Mouse (Mus musculus) heart, embryonic 15.5 days (tissue): ENCODE results near the gene Gfra1. TPM values are rescaled to one million over a fixed set of nuclear protein-coding genes. Genes with fewer than 3 reads are reported as not detected.
A peak's percentile ranks its signal among the peaks of the same experiment; 100 is the strongest.

Experiments
- ATAC-seq: fragments of 200-750 bp; cut with Nextera tagmentation; replicated peaks from 2 replicates; pipeline ENCODE4 v1.8.0; 2017; ENCODE audit warnings: low read depth, moderate TSS enrichment; ENCODE audit not compliant: insufficient number of reproducible peaks, insufficient read depth, low FRiP score
- H3K27ac ChIP-seq: fragments of 300-500 bp; sonication (generic); 2 replicates; pipeline ENCODE4 v1.5.1; 2015; ENCODE audit warnings: mild to moderate bottlenecking, inconsistent platforms
- H3K27me3 ChIP-seq: fragments of 300-500 bp; sonication (generic); 2 replicates; pipeline ENCODE4 v1.6.1; 2015; ENCODE audit warnings: inconsistent platforms
- H3K36me3 ChIP-seq: fragments of 300-500 bp; sonication (generic); 2 replicates; pipeline ENCODE4 v1.6.1; 2015; ENCODE audit warnings: mild to moderate bottlenecking, inconsistent platforms
- H3K4me1 ChIP-seq: fragments of 300-500 bp; sonication (generic); replicated peaks from 2 replicates; pipeline ENCODE4 v1.6.1; 2015; ENCODE audit warnings: inconsistent platforms
- H3K4me2 ChIP-seq: fragments of 300-500 bp; sonication (generic); 2 replicates; pipeline ENCODE4 v1.6.1; 2015; ENCODE audit warnings: inconsistent platforms, mild to moderate bottlenecking, moderate library complexity
- H3K4me3 ChIP-seq: fragments of 300-500 bp; sonication (generic); 2 replicates; pipeline ENCODE4 v1.5.1; 2015; ENCODE audit warnings: mild to moderate bottlenecking, inconsistent platforms
- H3K9ac ChIP-seq: fragments of 300-500 bp; sonication (generic); 2 replicates; pipeline ENCODE4 v1.6.1; 2015; ENCODE audit warnings: mild to moderate bottlenecking, inconsistent platforms
- H3K9me3 ChIP-seq: fragments of 300-500 bp; sonication (generic); replicated peaks from 2 replicates; pipeline ENCODE4 v1.6.1; 2016; ENCODE audit warnings: inconsistent platforms
- WGBS: fragments of 180-500 bp; shearing (Covaris S2); methylation state at CpG from one replicate; pipeline ENCODE4 v1.1.7; 2015; ENCODE audit warnings: mixed read lengths; 5-methylcytosine and 5-hydroxymethylcytosine counted together
- polyA plus RNA-seq: library from polyadenylated mRNA; unstranded; fragments of >200 nt; fragmentation: Nextera tagmentation; extraction: Ambion mirVana; gene quantifications from 2 replicates; pipeline ENCODE4 v1.2.1, GENCODE M21; 2015

Gene Gfra1
- polyA plus RNA-seq, 1 experiment from 2014 or later = 2.7 TPM

DNA sequence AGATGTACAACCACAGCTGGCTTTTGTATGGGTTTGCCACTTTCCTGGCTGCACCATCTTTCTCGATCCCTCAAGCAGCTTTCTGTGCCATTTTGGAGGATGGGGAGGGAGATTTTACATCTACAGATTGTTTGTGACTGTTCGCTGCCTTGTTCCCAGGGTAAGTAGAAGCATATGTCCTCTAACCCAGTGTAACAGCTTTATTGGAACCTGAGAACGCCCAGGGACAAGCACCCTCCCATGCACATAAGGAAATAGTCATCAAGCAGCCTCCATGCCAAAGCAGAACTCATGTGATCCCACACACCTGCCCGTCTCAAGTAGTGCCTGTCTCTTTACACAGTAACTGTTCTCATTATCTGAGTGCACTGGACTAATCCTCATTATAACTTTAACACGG, 256.0 kb downstream of the Gfra1 start:
- no peak for ATAC-seq
- Histone ChIP-seq H3K36me3 (no peaks in the 10 kb centered on the region), H3K4me1 (no peaks in the 10 kb centered on the region), H3K27ac (no peak overlapping the region), H3K4me3 (no peak overlapping the region), H3K9me3 (no peaks in the 10 kb centered on the region), H3K4me2 (no peak overlapping the region), H3K27me3 (peaks cover 9% of the 10 kb centered on the region; the same call in 1 of the 2 replicates), H3K9ac (no peak overlapping the region)
- whole genome bisulfite sequencing = 70% methylated on average over 5 of the region's 5 CpGs

DNA sequence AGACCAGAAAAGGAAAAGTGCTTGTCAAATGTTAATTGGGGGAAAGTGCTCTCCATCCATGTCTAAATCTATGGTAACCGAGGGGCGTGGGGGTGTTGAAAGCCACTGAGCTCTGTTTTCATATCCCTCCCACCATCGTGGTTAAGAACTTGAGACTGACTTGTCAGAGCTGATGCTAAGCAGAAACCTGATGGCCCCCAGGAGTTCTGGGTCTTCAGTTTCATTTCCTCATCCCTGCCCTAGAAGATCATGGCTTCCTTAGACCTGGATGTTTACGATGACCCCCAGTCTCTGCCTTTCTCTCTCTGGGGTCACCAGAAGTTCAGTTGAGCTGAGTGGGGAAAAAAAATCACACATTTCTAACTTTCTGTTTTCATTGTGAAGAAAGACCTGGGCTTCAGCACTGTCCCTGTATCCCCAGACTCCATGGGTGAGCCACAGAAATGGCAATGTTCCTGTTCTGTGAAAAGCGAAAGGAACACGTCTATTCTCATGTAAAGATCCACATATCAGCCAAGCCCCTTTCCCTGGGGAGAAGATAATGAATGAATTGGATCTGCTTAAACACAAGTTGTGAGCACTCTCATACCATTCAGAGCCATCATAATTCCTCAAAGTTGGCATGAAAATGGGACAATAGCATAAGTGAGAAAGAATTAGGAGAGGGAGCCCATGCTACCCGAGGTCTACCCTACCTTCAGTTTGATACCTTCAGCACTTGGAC, 261.8 kb downstream of the Gfra1 start:
- 42% methylated on average over 7 of the region's 7 CpGs for WGBS
- no peak for ATAC-seq

GRCm38 (mm10) chr19:58190947-58191346, 264.8 kb downstream of the Gfra1 start:
- Histone ChIP-seq H3K4me3 (no peak overlapping the region), H3K27ac (no peak overlapping the region), H3K27me3 (peaks cover 15% of the 10 kb centered on the region), H3K9me3 (no peaks in the 10 kb centered on the region), H3K36me3 (no peaks in the 10 kb centered on the region), H3K4me2 (no peak overlapping the region), H3K4me1 (peaks cover 13% of the 10 kb centered on the region), H3K9ac (no peak overlapping the region)
- WGBS = 58% methylated on average over 2 of the region's 2 CpGs
- ATAC-seq = no peak

More for the DNA sequence above, 261.8 kb downstream of the Gfra1 start:
- Histone ChIP-seq H3K36me3 (no peaks in the 10 kb centered on the region), H3K4me3 (no peak overlapping the region), H3K27ac (no peak overlapping the region), H3K9me3 (no peaks in the 10 kb centered on the region), H3K27me3 (peaks cover 15% of the 10 kb centered on the region), H3K4me1 (peaks cover 6% of the 10 kb centered on the region; the same call in 1 of the 2 replicates), H3K9ac (no peak overlapping the region), H3K4me2 (no peak overlapping the region)

DNA sequence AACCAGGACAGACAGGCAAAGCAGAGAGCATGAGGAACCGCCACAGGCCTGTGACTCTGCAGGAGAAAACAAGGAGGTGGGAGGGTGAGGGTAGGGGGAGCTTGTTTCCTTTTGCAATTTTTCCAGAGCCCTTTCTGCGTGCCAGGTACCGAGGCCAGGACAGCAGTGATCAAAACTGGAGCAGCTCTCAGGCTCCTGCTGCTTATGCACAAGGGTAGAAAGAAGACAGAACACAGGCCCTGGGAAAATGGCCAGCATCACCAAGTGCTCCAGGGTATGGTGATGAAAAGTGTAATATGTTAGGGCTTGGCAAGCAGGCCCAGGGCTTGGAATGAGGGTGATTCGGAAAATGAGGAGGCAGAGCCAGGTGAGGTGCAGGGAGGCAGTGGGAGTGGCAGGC, 269.2 kb downstream of the Gfra1 start:
- Histone ChIP-seq H3K4me3 (no peak overlapping the region), H3K9ac (no peak overlapping the region), H3K36me3 (no peaks in the 10 kb centered on the region), H3K27ac (no peak overlapping the region), H3K9me3 (no peaks in the 10 kb centered on the region), H3K4me1 (peaks cover 6% of the 10 kb centered on the region; the same call in 1 of the 2 replicates), H3K4me2 (no peak overlapping the region), H3K27me3 (peaks cover 18% of the 10 kb centered on the region)
- ATAC-seq = 0 out of 2 replicates have a peak, but pooled peaks have one; percentile 39
- WGBS = 33% methylated on average over 4 of the region's 4 CpGs

Other genes starting within 250 kb of the Gfra1 start
- not detected in 2 replicates for gene Ccdc172, start 56.1 kb upstream of the Gfra1 start, polyA plus RNA-seq
- gene Pnlip, start 196.6 kb upstream of the Gfra1 start, polyA plus RNA-seq = not detected in 2 replicates